Mouse (Mus musculus) liver, adult 2 months (tissue): ENCODE results near the gene Brd2.

Experiments
- CTCF ChIP-seq: fragments of 200-500 bp; IDR thresholded peaks from 2 replicates; pipeline ENCODE4 v1.5.1; 2011; ENCODE audit warnings: low read depth, low read length, control low read depth
- POLR2A ChIP-seq: fragments of 200-500 bp; IDR thresholded peaks from 2 replicates; pipeline ENCODE4 v1.6.1; 2011; ENCODE audit warnings: low read length, control low read depth; ENCODE audit not compliant: insufficient read depth; ENCODE audit errors: extremely low read depth

GRCm38 (mm10) chr17:34106555-34106954 is 15.9 kb downstream of the Brd2 start:
- TF ChIP-seq CTCF (no peak), POLR2A (no peak)
